Mouse (Mus musculus) forelimb bud, embryonic 11.5 days (tissue): Measurements from ENCODE around the gene Hist2h3b.
"Not testable (repeated sequence)": the region's sequence is repeated elsewhere in the genome, so short reads cannot be mapped to it uniquely, and the experiment has no call there.

Source experiments
- DNase-seq: peaks from one replicate; pipeline ENCODE4 v3.0.0-alpha.2; 2012; ENCODE audit warnings: low read depth, low spot score

The Hist2h3b gene

DNA sequence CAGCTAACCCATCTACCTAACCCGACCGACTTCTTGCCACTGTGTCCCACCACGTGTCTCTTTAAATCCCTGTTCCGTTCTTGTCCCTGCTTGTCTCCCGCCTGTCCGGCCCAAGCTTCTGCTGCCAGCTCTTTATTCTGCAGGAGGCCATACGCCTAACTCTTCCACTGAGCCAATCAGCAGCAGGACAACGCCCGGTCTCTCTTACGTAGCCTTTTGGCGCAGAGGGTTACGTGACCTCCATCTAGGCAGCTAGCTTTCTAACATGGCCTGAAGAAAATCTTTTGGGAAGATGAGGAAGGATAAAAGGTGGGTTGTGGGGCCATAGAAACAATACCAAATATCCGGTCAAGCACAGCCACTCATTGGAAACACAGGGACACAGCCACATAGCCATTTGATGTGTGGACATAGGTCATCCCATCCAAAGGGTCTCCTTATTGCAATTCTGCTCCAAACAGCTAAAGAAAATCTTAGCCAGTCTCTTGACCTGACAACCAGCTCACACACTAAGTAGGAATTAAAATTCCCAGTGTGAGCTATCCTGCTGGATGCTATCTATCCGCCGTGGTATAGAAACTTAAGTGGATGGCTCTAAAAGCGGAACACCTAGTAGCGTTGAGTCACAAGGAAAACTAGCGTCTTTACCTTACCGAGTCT is 6.1 kb upstream of the Hist2h3b start:
- peak; percentile 83 for DNase-seq

DNA sequence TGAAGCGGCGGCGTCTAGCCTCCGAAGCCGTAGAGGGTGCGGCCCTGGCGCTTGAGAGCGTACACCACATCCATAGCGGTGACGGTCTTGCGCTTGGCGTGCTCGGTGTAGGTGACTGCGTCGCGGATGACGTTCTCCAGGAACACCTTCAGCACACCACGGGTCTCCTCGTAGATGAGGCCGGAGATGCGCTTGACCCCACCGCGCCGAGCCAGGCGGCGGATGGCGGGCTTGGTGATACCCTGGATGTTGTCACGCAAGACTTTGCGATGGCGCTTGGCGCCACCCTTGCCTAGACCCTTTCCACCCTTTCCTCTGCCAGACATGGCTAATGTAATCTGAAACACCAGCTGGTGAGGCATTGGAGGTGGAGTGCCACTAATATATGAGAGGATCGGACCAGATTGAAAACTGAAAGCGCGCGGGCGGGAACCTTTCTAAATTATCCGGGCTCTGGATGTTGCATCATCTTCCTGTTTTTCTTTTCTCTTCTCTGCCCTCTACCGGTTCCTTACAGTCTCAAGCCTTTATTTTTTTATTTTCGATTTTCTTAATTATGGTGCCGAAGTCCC is 5.4 kb upstream of the Hist2h3b start, which contains the start of gene Hist2h4:
Hist2h4 (minus strand) TSS at position 333 of the 572 bp plus-strand sequence.
- peak; percentile 96 for DNase-seq

DNA sequence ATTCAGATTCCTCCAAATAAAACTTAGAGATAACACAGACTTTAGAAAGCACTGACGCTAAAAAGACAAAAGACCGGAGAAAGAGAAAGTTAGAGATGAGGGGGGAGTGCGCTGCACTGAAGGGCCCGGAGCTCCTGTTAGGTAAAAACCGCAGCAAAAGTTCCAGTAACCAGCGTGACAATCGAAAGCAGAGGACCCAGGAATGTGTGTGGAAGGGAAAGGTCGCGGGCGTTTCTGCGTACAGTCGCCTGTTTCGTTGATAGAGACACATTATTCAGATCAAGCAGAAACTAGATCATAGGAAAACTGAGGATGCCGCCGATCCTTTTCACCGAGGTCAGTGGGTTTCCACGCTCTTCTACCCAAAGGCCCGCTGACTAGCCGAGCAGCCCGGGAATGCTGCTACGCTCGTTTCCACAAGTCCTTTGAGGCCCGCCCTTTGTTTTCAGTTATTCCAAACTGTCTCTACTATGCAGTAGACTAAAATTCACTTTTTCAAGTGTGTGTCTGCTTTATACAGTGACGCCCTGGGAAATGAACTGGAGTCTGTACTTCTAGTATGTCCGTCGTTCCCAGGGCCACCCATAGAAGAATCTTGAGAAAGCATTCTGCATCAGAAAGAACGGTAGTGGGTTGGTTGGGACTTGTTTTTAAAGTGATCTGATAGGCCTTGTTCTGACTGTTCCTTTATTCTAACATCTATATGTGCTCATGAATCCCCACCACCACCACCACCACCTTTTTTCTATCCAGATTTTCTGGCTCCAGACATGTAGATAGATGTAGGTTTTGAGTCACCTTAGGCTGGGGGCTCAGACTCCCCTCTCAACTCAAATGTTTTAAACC is 4.7 kb upstream of the Hist2h3b start:
- DNase-seq = peak; percentile 46

DNA sequence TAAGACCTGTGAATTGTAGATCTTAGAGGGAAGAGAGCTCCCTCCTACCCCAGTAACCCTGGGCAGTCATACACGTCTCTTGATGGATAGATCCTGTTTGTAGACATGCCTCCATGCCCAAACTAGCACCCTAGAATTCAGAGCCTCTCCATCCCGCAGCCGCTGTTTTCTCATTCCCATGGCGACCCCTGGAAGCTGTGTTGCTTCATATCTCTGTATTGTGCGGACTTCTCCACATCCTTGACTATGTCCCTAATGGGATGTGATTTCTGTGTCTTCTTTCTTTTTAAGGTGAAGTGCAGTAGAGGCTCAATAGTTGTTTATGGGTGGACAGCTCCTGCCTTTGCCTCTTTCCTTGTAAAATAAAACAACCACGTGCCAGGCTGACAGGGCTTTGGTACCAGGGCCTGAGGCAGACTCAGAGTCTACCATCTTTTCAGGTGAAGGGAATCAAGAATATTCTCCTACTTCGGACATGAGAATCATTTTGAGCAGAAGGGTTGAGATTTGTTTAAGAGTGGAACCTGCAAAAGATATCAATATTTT is 4.0 kb upstream of the Hist2h3b start:
- DNase-seq = no peak

DNA sequence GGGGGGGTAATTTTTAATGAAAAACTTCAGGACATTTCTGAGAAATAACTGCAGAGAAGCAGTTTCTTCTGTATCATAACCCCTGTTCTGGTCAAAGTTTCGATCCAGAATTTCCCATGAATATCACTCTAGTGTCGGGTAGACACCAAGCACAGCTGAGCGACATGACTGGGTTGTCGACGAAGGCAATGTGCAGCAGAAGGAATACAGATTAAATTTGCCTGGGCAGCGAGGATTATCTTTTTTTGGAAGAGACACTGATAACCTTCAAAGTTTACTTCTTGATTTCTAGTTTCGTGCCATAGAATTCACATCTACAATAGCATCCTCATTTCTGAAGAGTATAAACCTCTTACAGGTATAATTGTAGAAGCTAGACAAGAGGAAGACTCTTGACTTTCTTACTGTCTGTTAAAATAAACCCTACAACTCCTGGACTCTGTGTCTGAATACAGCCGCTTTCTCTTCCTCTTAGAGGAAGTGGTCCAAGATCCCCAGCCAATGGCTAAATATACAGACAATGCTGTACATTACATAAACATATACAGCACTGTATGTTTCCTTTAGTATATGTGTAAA is 2.2 kb upstream of the Hist2h3b start:
- DNase-seq = no peak

DNA sequence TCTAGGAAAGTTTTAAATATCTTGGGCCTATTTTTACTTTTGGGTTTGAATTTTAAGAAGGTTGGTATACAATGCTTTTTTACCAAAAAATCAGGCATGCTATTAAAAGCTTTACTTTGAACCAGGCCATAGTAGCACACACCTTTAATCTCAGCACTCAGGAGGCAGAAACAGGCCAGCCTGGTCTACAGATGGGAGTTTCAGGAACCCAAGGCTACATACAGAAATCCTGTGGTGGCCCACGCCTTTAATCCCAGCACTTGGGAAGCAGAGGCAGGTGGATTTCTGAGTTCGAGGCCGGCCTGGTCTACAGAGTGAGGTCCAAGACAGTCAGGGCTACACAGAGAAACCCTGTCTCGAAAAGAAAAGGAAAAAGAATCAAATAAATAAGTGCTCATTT is 913 bp upstream of the Hist2h3b start:
- no peak for DNase-seq

DNA sequence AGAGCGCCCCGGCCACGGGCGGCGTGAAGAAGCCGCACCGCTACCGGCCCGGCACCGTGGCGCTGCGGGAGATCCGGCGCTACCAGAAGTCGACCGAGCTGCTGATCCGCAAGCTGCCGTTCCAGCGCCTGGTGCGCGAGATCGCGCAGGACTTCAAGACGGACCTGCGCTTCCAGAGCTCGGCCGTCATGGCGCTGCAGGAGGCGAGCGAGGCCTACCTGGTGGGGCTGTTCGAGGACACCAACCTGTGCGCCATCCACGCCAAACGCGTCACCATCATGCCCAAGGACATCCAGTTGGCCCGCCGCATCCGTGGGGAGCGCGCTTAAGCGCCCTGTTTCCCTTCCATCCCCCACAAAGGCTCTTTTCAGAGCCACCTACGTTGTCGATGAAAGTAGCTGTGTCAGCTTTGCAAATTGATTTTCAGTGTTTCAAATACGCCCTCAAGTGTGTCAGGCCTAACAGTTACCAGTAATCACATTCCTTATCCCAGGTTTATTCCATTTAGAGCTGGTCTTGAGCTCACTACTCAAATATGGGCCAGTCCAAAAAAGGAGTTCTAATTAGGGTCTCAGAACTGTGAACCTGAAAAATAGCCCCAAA is 423 bp downstream of the Hist2h3b start:
- not testable (repeated sequence) for DNase-seq

DNA sequence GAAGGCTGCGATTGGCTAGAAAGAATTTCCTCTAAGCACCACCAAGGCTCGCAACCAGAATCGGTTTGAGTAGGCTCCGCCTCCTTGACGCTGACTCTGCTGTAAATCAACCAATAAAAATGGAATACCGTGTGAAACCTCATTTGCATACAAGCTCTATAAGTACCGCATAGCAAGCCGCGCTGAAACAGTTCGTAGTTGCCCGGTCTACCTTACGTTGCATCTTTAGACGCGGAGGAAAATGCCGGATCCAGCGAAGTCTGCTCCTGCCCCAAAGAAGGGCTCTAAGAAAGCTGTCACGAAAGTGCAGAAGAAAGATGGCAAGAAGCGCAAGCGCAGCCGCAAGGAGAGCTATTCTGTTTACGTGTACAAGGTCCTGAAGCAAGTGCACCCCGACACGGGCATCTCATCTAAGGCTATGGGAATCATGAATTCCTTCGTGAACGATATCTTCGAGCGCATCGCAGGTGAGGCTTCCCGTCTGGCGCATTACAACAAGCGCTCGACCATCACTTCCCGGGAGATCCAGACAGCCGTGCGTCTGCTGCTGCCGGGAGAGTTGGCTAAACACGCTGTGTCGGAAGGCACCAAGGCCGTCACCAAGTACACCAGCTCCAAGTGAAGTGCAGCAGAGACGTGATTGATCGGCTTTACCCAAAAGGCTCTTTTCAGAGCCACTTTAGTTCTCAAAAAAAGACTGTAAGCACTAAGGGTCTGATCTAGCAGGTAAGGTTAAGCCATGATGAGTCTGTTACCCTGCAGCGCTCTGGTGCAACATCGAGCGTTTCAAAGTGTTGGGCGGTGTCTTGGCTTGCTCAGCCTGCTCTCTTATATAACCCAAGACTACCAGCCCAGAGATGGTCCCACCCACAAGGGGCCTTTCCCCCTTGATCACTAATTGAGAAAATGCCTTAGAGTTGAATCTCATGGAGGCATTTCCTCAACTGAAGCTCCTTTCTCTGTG is 1.3 kb downstream of the Hist2h3b start, which contains the start of gene Hist2h2bb:
Hist2h2bb (plus strand) TSS at position 242 of the 964 bp plus-strand sequence.
- peak; percentile 99 for DNase-seq

DNA sequence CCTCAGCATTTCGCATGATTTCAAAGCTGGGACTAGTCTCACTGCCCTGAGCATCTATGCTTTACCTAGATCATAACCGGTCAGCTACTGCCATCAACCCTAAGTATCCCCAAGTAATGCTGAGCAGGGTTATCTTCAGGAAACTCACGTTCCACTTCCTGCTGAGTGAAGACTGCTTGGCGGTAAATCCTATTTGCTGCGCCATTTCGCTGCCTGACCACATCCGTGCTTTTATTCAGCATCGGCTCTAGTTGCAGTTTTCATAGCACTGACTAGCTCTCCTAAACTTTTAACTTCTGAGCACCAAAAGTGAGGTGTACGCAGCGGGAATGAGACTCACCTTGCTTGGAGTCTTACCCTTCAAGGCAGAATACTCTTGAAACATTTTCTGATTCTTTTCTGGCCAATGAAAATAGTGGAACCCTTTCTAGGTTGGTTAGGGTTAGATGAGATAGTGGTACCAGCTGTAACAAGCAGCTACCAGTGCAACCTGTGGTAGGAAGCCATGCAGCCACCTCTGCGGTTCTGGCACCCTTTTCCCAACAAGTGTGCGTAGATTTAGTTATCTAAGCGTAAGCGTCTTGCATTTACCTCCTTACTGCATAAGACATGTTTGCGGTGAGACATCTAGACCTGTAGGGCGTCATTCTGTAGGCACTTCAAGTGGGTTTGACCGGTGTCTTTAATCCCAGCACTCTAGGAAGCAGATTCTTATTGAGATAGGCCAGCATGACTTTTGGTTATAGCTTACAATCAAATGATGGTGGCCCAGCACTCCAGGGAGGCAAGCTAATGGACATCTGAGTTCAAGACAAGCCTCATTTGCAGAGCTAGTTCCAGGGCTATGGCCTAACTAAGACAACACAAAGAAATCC is 5.4 kb downstream of the Hist2h3b start:
- DNase-seq = peak; percentile 52

DNA sequence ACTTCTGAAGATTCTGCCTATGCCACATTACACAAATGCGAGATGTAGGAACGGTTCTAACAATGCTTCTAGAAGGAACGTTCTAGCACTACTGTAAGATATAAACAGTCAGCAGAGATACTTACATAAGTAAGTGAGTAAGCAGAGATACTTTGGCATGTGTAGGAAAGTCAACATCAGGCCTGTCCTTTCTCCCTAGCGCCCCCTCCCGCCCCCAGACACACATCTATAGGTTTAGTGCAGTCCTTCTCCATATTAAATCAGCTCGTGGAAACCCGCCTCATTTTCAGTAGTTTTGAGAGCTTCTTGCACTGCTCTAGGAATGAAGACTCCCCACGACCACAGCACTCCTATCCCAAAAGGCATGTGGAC is 9.0 kb downstream of the Hist2h3b start:
- DNase-seq = no peak

DNA sequence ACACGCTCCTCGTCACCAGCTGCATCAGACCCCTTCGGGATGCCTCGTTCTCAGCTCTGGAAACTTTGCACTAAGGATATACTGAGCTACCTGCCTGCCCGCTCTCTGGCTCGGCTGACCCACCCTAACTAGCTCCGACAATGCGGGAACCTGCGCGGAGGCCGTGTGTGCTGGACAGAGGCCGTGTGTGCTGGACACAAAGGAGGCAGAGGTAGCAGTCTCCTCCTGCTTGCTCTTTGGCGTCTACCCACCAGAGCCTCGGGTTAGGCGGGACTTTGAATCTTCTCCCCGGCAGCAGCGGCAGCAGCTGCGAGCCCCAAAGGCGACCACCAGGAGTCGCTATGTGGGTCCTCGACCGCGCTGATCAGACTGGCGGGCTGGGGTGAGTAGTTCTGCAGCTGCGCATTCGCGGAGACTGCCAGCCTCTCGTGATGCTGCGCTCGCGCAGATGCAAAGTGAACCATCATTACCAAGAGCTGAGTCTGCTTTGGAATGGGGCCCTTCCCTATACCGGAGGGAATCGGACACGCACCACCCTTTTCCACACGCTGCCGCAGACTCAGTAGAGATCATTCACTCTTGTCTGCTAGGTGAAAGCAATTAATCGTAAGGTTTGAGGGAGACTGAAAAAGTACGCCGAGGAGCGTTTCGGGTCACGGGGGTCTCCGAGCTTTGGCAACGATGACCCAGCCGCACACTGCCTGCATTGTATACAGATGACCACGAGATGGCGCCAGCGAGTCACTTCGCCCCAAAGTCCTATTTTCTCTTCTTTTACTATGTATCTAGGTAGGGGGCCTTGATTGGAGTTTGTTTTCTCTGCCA is 9.6 kb downstream of the Hist2h3b start:
- peak; percentile 96 for DNase-seq

DNA sequence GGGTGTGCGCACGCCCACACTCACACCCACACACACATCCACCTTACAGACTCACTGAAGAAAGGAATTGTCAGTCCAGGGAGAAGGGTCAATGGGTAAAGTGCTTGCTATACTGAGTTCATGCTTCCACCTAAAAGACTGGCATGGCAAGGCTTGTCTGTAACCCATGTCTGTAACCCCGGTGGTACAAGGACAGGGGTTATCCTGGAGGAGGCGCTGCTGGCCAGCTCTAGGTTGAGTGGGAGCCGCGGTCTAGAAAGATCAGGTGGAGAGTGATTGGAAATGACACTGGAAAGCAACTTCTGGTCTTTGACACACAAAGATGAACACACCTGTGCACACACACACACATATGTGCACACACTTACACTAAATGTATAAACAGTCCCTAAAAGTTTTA is 12.2 kb downstream of the Hist2h3b start:
- no peak for DNase-seq

DNA sequence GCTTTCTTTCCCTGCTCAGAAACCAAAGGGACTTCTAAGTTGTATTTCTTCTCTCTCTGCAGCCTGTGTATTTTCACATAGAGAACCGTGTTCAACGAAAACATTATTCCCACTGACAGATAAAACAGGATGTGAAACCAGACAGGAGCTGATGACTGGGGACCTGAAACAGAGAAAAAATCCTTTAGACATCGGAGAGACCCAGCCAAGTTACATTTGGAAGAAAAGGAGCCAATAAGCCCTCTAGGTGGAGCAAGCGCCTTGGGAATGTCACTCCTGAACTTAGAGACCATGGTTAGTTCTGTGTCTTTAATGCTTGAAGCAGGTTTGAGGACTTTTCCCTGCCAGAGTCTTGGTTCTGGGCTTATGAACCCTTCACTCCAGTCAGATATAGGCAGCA is 16.0 kb downstream of the Hist2h3b start:
- peak; percentile 45 for DNase-seq

DNA sequence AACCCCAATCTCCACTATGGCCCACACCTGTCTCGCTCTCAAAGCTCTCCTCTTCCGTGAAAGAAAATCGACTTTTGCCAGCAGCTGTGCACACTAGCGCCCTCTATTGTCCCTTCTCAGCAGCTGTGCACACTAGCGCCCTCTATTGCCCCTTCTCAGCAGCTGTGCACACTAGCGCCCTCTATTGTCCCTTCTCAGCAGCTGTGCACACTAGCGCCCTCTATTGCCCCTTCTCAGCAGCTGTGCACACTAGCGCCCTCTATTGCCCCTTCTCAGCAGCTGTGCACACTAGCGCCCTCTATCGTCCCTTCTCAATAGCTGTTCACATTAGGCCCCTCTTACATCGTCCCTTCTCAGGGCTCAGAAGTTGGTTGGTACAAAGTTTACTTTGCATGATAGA is 18.9 kb downstream of the Hist2h3b start:
- DNase-seq = not testable (repeated sequence)

DNA sequence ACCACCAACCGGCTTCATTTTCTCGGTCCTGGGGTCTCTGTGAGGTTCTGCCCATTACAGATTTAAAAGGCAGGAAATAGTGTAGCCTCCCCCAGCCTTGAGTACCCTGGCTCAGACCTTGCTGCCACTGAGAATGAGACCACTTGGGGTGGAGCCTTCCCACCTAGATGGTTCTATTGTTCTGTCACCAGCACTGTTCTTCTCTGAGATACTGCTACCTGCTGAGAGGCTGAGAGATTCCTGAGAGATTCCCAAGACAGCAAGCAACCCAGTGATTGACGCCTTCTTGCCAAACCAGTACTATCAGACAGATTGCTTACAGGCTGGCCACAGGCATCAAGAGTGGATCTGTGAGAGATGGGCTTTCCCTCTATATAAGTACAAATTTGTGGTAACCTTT is 20.7 kb downstream of the Hist2h3b start:
- no peak for DNase-seq

DNA sequence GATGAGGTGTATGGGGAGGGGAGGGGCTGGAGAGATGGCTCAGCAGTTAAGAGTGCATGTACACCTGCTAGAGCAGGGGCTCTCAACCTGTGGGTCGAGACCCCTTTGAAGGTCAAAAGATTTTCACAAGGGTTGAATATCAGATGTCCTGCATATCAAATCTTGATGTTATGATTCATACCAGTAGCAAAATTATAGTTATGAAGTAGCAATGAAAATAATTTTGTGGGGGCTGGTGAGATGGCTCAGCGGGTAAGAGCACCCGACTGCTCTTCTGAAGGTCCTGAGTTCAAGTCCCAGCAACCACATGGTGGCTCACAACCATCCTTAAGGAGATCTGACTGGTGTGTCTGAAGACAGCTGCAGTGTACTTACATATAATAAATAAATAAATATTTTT is 22.3 kb downstream of the Hist2h3b start:
- DNase-seq = not testable (repeated sequence)

DNA sequence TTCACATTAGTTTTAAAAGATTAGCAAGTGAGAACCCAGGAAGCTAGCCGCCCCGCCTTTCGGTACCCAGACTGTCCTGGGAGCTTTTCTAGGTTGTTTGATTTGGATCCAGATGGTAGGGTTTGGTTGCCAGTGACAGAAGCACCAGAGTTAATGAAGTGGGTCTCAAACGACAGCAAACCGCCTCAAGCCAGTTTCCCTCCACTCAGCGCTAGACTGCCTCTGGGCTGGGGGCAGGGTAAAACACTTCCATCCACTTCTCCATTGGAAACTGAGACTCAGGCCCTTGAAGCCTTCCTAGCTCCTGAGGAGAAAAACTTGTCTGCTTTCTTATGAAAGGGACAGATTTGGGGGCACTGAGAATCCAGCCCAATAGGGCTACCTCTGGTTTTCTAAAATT is 24.2 kb downstream of the Hist2h3b start:
- DNase-seq = no peak

DNA sequence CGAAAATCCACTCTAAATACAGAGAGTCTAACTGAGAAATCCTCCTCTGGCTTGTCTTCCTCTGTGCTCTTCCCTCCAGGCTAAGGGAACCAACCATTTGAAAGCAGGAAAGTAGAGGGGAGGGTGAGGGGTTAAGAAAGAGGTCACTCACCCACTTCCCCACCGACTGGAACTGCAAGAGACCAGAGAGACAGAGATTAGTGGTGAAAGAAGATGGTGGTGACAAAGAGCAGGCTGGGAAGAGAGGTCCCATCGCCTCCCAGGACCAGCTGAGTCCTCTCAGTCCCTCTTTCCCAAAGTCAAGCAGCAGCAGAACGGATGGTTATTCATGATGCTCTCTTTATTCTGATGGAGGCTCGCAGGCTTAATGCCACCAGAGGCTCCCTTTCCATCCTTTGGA is 24.9 kb downstream of the Hist2h3b start:
- DNase-seq = no peak

DNA sequence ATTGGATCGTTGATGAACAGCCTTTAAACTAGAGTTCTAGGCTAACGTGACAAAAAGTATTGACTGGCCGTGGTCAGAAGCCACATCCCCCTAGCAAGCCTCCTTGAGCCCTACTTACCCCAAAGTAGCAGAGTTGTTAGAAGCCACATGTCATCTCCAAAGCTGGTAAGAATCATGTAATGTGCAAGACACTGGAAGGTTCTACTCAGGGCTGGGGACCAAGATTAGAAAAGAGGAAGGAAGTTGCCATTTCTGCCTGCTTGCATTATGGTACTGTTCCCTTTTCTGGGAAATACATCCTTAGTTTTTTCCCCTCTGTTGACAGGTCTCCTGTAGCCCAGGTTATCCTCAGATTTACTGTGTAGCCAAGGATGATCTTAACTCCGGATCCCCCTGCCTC is 25.3 kb downstream of the Hist2h3b start, which contains the start of gene Fcgr1:
Fcgr1 (minus strand) TSS at position 183 of the 400 bp plus-strand sequence.
- no peak for DNase-seq
